Mouse (Mus musculus) C2C12 (cell line): ENCODE measurements at regions not wholly inside any gene's neighbourhood (a gene's known extent, or its start where the extent isn't known, plus 50 kb on each side); places are given as distances from the start of the nearest gene placed in this dataset.

ENCODE experiments used
- CEBPB ChIP-seq: IDR thresholded peaks from one replicate; pipeline ENCODE4 v1.6.1; 2011; ENCODE audit warnings: low read depth, mild to moderate bottlenecking, control low read depth, moderate library complexity
- CTCF ChIP-seq: IDR thresholded peaks from one replicate; pipeline ENCODE4 v1.5.1; 2011; ENCODE audit not compliant: control insufficient read depth, insufficient read depth, insufficient read length
- FOSL1 ChIP-seq: IDR thresholded peaks from one replicate; pipeline ENCODE4 v1.8.0; 2011; ENCODE audit warnings: mild to moderate bottlenecking, low read length; ENCODE audit not compliant: poor library complexity, insufficient read depth, severe bottlenecking
- MAX ChIP-seq: IDR thresholded peaks from one replicate; pipeline ENCODE4 v1.6.1; 2011; ENCODE audit warnings: mild to moderate bottlenecking, control low read depth
- MYOD1 ChIP-seq: IDR thresholded peaks from one replicate; pipeline ENCODE4 v1.6.1; 2011; ENCODE audit warnings: low read depth; ENCODE audit not compliant: control insufficient read depth, insufficient read length
- MYOG ChIP-seq: IDR thresholded peaks from one replicate; pipeline ENCODE4 v1.6.1; 2011; ENCODE audit not compliant: control insufficient read depth, insufficient read length; ENCODE audit errors: extremely low read depth
- USF1 ChIP-seq: IDR thresholded peaks from one replicate; pipeline ENCODE4 v1.6.1; 2011; ENCODE audit warnings: low read depth, mild to moderate bottlenecking, control low read depth, moderate library complexity

DNA sequence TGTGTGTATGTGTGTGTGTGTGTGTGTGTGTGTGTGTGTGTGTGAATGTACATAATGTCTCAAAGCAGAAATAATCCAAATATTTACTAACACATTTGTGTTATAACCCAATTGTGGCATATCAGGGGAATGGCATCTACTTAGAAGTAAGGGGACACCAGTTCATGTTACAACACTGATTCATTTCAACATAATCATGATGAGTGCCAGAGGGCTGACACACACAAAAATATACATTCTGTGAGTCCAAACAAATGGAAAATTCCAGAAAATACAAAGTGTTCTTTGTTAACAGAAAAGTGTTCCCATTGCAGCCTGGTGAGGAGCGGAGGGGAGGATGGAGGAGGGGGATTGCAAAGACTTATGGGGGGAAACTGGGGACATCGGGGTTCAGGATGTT is 648.9 kb upstream of the Fam160b2 start:
- TF ChIP-seq USF1 (no peak), CTCF (no peak), MYOD1 (no peak), MYOG (no peak), FOSL1 (no peak), MAX (no peak), CEBPB (no peak)
